Mouse (Mus musculus): ENCODE data around the gene Nkx3-2.

Nkx3-2 gene

DNA sequence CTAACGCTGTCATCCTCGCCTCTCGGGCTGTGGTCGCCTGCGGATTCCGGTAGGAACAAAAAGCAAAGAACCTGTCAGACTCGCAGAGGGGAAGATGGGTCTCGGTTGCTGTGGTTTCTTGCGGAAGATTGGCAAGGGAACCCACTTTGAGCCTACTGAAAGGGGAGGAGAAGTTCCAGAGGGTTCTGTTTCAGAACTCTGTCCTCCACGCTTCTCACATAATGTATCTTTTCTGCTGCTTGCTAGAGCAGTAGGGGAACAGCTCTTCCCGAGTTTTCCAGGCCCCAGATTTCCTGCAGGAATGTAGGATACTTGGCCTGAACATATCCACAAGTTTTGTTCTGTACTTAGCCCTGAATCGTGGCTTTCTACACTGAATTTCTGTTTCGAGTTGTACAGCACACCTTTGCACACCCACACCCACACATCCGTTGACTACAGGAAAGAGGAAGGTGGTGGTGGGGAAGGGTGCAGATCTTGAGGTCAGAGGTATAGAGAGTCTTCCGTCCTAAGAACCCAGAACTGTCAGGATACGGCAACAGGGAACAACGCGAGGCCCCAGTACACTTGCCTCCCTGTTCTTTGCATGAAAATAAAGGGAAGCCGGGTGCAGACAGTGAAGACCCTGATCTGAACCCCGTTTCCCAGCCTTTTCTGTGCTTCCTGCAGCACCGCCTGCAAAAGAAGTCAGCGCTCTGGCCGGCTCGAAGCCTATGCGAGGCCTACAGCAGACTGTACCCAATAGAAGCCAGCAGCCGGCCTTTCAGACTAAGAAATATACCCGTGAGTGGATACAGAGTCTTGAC is 2.0 kb downstream of the Nkx3-2 start:
- no peak for DNase-seq (ENCODE audit: low read depth)

DNA sequence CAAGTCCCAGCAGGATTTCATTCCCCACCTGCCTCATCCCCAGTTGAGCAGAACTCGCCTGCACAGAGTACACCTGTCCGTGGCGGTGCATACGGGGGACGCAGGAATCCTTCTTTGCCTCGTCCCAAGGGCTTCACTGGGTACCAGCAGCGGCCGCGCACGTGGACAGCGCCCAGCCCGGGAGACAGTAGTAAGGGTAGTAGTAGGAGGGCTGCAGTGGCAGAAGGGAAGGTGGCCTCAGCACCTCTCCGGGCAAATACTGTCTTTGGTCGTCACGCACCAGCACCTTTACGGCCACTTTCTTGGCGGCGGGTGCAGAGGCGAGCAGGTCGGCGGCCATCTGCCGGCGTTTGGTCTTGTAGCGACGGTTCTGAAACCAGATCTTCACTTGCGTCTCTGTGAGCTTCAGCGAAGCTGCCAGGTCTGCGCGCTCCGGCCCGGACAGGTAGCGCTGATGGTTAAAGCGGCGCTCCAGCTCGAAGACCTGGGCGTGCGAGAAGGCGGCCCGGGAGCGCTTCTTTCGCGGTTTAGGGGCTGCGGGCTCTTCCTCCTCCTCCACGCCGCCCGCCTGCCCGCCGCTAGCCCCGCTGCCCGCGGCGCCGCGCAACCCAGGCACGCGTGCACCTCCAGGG is 2.7 kb downstream of the Nkx3-2 start:
- no peak for DNase-seq (ENCODE audit: low read depth)

DNA sequence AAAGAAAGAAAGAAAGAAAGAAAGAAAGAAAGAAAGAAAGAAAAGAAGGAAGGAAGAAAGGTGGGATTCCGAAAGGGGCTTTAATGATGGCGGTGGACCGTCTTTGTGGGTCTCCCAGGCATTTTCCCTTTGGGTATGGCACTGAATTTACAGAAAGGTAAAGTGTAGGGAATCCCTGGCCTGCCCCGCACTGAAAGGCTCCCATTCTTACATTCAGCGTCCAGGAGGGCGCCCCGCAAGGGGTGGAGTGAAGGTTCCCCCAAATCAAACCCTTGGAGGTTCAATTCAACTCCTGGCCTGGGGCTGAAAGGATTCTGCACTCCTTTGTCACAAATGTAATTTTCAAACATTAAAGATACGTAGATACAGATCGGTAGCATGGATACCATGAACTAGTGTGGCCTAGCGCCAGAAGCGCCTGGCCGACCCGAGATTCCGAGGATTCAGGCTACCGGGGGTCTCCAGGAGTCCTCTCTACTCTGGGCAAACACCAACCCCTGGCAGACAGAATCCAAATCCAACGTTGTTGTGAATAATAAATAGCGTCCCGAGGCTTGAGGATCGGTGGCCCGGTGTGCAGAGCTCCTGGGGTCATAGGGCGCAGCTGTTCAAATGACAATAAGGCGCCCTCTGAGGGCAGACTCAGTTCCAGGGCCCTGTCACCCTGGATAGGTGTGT is 3.3 kb downstream of the Nkx3-2 start:
- DNase-seq (ENCODE audit: low read depth): no peak

DNA sequence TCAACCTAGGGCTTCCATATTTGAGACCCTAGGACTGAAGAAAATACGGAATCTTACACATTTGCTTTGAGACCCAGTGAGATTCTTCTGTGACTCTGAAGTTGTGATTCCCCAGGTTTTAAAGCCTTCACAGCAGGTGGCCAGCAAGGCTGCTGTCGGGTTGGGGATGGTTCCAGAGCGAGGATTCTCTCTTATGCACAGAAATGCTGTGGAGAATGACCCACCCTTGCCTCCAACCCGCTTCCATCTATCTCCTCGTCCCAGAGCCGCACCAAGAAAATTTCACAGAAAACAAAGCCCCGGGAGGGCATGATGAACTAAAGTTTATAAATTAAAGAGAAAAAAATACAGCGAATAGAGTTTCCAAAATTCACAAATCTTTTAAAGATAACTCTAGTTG is 4.2 kb downstream of the Nkx3-2 start:
- DNase-seq (ENCODE audit: low read depth): no peak

DNA sequence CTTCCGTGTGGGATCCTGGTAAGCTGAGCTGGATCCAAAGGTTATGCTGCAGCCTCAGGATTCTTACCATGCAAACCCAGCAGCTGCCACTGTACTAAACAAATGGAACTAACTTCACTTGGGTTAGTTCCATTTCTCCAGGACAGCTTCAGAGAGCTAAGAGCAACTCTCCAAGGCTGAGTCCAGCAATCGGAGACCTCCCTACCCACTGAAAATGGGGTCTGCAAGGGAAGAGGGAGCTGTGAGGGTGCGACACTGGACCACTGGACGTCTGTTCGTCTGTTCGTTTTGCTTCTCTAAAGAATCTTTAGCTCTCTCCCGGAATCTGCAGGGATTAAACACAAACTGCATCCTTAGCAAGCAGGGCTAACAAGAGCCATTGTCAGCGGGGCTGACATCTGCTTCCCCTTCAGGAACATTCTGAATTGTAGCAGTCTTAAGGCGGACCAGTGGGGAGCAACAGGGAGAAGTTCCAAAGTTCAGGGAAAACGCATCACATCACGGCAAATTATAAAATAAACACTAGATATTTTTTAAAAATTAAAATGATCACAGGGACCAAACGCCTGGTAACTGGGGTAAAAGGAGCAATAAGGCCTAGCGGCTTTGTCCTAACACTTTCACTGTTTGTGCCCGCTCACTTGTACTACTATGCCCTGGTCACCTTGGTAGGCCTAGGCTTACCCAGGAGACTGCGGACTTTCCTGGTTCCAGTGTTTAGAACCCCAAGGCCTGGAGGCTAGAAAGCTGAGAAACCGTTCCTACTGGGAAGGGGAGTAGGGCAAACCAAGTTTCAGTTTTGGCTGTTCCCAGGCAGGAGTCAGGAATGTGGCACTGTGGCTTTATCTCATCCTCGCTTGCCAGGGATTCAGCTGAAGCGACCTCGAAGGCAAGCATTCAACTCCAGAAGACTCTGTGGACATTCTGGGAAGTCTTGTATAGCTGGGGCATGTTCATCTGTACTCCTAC is 5.3 kb downstream of the Nkx3-2 start:
- DNase-seq (ENCODE audit: low read depth): no peak

DNA sequence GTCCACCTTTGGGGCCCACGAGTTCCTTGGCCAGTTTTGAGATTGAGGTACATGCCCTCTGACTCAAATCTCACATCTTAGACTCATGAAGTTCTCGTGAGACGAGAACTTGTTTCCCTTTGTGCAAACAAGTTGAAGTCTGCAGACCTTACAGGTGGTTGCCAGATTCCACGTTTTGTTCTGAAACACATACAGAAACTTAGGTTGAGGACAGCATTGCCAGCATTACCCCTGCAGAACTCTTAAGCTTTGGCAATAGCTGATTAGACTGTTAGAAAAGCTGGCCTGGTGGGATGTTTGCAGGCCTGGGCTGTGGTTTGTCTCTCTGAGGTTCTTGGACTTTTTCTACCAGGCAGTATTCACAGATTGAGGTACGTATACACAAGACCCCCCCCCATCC is 7.0 kb downstream of the Nkx3-2 start:
- no peak for DNase-seq (ENCODE audit: low read depth)

DNA sequence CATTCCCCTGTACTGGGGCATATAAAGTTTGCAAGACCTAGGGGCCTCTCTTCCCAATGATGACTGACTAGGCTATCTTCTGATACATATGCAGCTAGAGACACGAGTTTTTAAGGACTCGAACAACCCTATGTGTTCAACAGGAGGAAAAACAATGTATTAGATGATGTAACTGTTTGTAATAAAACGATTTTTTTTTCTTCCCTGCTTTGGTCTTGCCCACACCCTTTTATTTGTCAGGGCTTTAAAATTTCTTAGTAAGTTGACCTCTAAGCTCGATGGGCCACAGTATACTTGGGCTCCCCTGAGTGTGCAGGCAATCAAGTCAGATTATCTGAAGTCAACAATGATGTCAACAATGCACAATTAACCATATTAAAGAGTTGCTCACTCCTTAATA is 7.9 kb downstream of the Nkx3-2 start:
- DNase-seq (ENCODE audit: low read depth): no peak

DNA sequence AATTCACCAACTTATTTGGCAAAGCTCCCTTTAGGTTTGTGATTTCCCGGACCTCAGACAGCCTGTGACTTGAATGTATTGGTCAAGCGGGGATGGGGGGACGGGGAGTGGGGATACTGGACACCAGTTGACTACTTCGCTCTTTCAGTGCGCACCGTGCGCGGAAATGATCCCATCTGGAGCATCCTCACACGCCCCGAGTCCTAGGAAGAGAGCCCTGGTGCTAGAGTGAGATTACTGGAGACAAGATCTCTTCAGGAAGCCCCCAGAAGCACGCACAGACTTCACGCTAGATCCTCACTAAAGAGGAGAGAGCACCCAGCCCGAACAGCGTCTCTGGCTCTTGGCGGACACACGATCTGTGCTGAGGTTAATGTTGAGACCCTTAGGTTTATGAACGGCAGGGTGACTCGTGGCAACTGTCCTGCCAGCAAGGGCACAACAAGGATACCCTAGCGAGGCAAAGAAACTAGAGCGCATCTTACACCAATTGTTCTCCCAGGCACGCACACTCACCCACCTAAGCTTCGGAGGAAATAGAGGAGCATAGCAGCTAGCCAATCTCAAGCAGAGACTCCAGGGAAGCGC is 8.8 kb downstream of the Nkx3-2 start:
- no peak for DNase-seq (ENCODE audit: low read depth)

DNA sequence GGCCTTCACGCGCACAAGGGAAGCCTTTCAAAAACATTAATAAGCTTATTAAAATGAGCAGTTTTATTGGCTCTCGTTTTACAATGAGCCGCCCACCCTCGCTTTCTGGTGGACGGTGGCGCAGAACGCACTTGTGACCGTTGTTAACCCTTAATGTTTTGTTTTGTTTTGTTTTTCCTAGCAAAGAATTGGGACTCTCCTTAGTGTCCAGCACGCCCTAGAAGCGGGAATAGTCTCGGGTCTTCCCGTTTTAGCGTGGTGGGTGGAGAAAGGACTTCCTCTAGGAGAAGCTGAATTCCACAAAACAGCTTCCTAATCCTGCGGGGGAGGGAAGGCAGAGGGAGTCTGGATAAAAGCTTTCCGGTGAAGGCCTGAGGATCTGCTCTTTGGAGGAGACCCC is 9.5 kb downstream of the Nkx3-2 start:
- no peak for DNase-seq (ENCODE audit: low read depth)

DNA sequence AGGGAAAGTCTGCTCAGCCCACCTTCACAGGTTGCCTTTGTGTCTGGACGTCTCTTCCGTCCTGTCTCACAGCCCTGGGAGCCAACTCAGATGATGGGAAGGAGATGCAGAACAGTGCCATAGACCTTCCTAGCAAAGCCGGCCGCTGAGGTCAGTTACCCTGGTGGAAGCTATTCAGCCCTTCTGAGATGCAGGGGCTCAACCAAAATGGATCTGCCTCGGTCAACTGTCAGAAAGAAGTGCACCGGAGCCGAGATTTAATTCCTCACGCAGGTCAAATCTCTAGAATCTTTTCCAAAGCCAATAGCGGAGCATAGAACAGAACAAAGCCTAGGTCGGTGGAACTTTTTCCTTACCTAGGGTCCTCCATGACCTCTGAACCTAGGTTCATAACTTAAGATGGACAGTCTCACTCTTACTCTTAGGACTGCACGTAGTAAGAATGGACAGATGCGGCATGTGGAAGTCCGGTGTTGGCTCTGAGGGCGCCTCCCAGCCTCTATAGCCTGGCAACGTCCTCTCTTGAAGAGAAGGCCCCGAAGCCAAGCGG is 10.0 kb downstream of the Nkx3-2 start:
- DNase-seq (ENCODE audit: low read depth): no peak

DNA sequence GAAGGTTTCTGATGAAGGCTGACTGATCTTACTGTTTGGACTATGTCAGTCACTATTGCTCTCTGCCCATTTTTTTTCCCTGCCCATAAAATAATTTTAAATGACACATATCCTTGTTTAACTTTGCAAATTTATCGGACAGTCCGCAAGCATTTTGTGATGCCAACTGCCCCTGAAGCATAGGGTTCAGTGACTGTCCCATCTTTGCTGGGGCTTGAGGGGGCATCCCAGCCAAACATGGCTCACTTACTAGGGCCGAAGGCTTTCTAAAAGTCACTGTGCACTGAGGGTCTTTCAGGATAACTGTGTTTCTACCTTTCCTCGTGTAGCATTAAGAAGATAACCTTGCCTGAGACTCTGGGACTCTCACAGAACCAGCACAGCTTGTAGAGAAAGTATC is 11.6 kb downstream of the Nkx3-2 start:
- DNase-seq (ENCODE audit: low read depth): no peak

DNA sequence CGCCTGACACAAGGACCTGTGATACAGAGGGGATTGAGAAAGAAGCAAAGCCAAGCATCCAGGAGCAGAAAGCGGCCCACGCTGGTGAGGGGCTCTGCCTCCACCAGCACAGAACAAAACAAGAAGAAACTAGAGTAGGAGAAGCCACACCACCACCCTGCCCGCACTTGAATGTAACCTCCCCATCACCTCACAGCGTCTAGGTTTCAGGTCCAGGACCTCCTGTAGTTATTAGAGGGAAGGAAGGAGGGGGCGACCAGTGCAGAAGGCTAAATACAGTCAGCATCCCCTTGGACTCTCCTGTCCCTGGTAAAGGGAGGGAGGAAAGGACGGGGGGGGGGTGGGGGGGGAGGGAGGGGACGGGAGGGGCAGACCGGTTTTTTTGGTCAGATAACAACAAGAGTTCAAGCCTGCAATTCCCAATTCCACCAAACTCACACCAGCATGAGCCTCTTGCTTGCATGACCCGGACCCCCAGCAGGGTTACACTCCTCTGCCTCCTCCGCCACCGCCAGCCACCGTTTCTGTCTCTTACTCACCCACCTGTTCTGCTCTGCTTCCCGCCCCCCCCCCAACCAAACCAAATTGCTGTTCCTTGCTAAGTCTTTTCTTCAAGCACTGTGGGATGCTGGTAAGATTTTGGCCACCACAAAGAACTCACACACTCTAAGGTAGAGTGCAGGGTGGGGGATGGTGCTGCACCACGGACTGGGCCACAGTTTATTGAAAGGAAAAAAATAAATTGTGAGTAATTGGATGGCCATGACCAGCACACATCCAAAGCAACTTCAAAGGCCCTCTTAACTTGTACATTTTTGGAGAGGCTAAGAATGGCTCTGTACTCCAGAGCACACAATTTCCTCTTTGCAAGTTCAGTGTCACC is 19.2 kb downstream of the Nkx3-2 start:
- no peak for DNase-seq (ENCODE audit: low read depth)

DNA sequence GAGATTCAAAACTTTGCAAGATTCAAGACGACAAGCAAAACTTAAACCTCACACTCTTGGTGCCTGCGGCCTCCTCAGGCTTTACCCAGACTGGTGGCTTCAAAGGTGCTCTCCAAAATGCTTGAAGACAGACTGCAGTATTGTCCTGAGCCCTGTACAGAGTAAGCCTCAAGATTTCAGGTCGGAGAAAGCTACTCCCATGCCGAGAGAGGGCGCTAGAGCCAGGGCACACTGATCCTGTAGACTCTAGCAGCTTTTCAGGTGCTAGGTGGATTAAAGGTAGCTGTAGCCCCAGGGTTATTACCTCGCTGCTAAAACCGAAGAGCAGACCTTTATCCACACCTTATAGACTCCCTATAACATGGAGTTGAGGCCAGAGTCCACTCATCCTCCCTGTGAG is 20.1 kb downstream of the Nkx3-2 start:
- DNase-seq (ENCODE audit: low read depth): no peak

DNA sequence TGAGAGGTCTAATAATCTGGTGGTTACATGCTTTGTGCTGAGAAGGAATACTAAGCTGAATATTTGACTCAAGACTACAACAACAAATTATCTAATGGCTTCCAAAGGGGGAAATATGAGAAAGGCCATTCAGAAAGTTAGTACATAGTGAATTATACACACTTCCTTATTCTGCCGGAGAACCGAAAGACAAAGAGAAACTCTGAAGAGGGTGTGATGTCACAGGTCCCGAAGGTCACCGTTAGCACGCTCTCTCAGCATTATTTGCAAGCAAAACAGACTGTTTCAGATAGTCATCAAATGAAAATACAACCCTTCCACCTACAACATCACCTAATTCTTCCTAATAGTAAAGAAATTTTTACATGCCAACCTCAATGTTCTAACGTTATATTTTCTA is 25.5 kb downstream of the Nkx3-2 start:
- no peak for DNase-seq (ENCODE audit: low read depth)

DNA sequence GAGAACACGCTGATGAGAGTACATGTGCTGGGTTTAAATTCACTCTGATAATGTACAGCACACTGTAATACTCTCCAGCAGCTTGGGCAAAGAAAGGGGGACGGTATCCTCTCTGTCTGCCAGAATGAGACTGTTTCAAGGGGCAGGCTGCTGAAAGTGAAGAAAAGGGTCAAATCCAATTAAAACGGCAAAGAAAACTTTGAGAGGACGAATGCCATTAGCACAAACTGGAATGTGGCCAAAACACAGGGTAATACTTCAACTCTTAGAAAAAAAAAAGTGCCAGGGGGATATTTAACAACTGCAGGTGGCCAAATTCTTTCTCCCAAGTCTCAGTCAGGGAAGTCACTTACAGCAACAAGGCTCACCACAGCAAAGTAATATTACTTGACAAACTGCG is 27.3 kb downstream of the Nkx3-2 start:
- DNase-seq (ENCODE audit: low read depth): no peak

DNA sequence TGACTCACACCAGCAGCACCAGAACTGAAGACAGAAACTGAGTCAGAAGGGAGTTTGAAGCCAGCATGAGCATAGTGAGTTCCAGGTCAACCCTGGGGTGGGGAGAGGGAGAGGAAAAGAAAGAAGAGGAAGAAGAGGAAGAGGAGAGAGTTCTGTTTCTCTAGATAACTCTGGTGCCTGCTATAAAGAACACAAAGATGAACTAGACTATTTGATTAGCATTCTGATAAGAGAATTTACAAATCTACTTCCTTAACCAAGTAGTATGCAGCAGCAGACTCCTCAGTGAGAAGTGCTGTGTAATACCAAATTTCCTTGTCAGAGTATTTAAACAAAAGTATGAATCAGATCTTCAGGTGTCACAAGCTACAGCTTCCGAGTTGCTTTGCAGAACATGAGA is 37.3 kb downstream of the Nkx3-2 start:
- no peak for DNase-seq (ENCODE audit: low read depth)

DNA sequence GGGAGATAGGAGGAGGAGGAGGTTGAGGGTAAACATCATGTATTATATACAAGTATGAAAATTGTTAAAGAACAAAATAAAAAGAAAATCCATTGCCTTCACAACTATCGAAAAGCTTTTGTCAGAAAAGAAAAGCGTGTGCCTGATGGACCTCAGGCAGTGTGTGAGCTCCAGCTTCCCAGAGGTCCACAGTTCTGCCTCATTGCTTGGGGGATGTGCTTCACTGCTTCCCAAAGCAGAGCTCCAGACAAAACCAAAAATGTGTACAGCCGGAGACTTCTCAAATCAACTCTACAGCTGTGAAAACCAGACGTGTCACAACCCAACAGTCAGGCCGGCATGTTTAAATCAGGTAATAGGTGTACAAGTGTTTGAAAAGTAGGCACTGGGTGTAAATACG is 38.7 kb downstream of the Nkx3-2 start:
- DNase-seq (ENCODE audit: low read depth): no peak
